Mouse (Mus musculus): ENCODE measurements around the gene Tmem135. TPM values are rescaled to one million over a fixed set of nuclear protein-coding genes. Genes with fewer than 3 reads are reported as not detected.
"Not testable (repeated sequence)": the region's sequence is repeated elsewhere in the genome, so short reads cannot be mapped to it uniquely, and the experiment has no call there.

Gene Tmem135
- polyA plus RNA-seq, 1 experiment from 2014 or later: 36.3 TPM

DNA sequence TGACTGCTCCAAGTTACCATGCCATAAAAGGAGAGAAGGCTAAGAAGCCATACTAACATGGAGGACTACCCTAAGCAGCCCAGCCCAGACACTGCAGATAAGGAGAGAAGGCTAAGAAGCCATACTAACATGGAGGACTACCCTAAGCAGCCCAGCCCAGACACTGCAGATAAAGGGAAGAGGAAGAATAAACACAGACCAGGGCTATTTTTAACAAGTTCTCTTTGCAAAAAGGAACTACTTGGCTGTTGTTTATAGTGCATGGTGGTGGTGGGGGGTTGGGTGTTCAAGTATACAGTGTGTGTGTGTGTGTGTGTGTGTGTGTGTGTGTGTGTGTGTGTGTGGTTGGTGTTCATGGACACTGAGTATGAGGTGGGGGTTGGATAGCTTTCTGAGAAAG lies 133.6 kb downstream of the Tmem135 start:
- not testable (repeated sequence) for H3K36me3 ChIP-seq (ENCODE audit: control insufficient read depth, insufficient read depth, low read length); H3K4me3 ChIP-seq (replicated peaks; ENCODE audit: low read length); ATAC-seq (ENCODE audit: insufficient read depth, low FRiP score); H3K27me3 ChIP-seq (ENCODE audit: control insufficient read depth, insufficient read depth, low read length); H3K9ac ChIP-seq (ENCODE audit: low read length); H3K4me2 ChIP-seq (ENCODE audit: low read depth, low read length); H3K9me3 ChIP-seq (replicated peaks; ENCODE audit: control insufficient read depth, low read length); H3K4me1 ChIP-seq (ENCODE audit: control insufficient read depth, insufficient read depth, low read length); H3K27ac ChIP-seq (ENCODE audit: low read length)

DNA sequence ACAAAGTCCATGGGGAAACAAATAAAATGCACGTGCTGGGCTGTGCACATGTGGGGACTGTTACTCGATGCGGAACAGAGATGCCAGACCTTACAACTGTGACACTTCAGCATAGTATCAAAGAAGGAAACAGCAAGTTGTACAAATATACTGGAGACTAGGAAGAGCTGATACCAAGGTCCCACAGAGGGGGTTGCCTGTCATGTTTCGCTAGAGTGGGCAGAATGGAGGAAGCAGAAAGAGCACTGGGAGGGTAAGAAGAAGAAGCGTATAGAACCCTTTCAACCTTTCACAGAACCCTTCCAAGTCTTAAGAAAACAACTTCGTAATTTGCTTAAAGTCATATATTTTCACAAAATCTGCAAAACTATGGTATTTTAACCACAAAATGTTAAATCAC lies 134.2 kb downstream of the Tmem135 start:
- Histone ChIP-seq H3K4me2 (ENCODE audit: low read depth, low read length) (no peak overlapping the region), H3K27ac (ENCODE audit: low read length) (no peak overlapping the region), H3K36me3 (ENCODE audit: control insufficient read depth, insufficient read depth, low read length) (0 out of 2 replicates have a peak, but pooled peaks cover 5% of the 10 kb centered on the region), H3K9ac (ENCODE audit: low read length) (no peak overlapping the region), H3K4me1 (ENCODE audit: control insufficient read depth, insufficient read depth, low read length) (no peaks in the 10 kb centered on the region), H3K4me3 (replicated peaks; ENCODE audit: low read length) (no peak overlapping the region), H3K9me3 (replicated peaks; ENCODE audit: control insufficient read depth, low read length) (no peaks in the 10 kb centered on the region), H3K27me3 (ENCODE audit: control insufficient read depth, insufficient read depth, low read length) (no peaks in the 10 kb centered on the region)
- ATAC-seq (ENCODE audit: insufficient read depth, low FRiP score): no peak
- 89% methylated on average over 6 of the region's 6 CpGs for WGBS

DNA sequence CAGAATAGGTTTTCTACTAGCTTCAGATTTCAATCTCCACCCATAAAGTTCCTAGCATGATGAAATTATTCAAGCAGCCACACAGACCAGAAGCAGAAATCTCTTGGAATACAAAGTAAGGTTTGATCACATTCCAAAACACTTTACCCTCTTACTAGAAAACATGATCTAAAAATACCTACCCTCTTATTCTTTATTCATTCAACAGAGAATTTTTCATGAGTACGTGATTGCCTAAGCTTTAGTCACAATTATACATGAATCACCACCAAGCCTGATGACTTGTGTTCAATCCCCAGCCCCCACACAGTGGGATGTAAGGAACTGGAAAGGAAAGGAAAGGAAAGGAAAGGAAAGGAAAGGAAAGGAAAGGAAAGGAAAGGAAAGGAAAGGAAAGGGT lies 136.5 kb downstream of the Tmem135 start:
- no peak overlapping the region for H3K27ac ChIP-seq (ENCODE audit: low read length)
- H3K9ac ChIP-seq (ENCODE audit: low read length): no peak overlapping the region
- H3K9me3 ChIP-seq (replicated peaks; ENCODE audit: control insufficient read depth, low read length): no peaks in the 10 kb centered on the region
- WGBS: 51% methylated on average over 1 of the region's 1 CpGs
- 0 out of 2 replicates have a peak, but pooled peaks cover 1% of the 10 kb centered on the region for H3K36me3 ChIP-seq (ENCODE audit: control insufficient read depth, insufficient read depth, low read length)
- H3K4me2 ChIP-seq (ENCODE audit: low read depth, low read length): no peak overlapping the region
- no peaks in the 10 kb centered on the region for H3K4me1 ChIP-seq (ENCODE audit: control insufficient read depth, insufficient read depth, low read length)
- no peaks in the 10 kb centered on the region for H3K27me3 ChIP-seq (ENCODE audit: control insufficient read depth, insufficient read depth, low read length)
- H3K4me3 ChIP-seq (replicated peaks; ENCODE audit: low read length): no peak overlapping the region
- no peak for ATAC-seq (ENCODE audit: insufficient read depth, low FRiP score)

DNA sequence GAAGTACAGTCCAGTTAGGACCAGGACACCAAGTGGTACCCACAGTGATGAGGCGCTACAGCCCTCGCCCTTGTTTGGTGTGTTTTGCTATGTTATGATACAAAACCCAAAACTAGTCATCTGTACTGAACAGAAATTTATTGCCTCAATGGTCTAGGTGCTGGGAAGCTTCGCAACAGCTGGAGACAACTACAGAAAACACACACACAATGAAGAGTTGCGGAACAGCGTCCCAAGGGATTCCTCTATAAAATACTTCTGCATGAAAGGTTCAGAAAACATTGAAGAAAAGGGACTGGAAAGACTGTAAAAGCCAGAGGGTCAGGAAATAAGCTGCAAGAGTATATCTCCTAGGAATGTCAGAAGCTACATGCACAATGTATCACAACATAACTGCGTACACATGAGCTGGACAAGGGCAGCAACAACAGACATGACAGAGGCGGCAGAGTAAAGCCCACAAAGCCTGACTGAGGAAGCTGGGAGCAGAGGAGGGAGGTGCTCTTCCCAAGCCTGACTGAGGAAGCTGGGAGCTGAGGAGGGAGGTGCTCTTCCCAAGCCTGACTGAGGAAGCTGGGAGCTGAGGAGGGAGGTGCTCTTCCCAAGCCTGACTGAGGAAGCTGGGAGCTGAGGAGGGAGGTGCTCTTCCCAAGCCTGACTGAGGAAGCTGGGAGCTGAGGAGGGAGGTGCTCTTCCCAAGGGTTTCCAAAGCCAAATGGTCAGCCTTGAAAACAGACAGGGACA lies 137.8 kb downstream of the Tmem135 start:
- 0 out of 2 replicates have a peak, but pooled peaks cover 2% of the 10 kb centered on the region for H3K4me1 ChIP-seq (ENCODE audit: control insufficient read depth, insufficient read depth, low read length)
- no peak for ATAC-seq (ENCODE audit: insufficient read depth, low FRiP score)
- H3K9me3 ChIP-seq (replicated peaks; ENCODE audit: control insufficient read depth, low read length): no peaks in the 10 kb centered on the region
- no peak overlapping the region for H3K27ac ChIP-seq (ENCODE audit: low read length)
- WGBS: 78% methylated on average over 7 of the region's 7 CpGs
- no peak overlapping the region for H3K4me3 ChIP-seq (replicated peaks; ENCODE audit: low read length)
- no peaks in the 10 kb centered on the region for H3K36me3 ChIP-seq (ENCODE audit: control insufficient read depth, insufficient read depth, low read length)
- H3K27me3 ChIP-seq (ENCODE audit: control insufficient read depth, insufficient read depth, low read length): no peaks in the 10 kb centered on the region
- H3K4me2 ChIP-seq (ENCODE audit: low read depth, low read length): no peak overlapping the region
- H3K9ac ChIP-seq (ENCODE audit: low read length): no peak overlapping the region

DNA sequence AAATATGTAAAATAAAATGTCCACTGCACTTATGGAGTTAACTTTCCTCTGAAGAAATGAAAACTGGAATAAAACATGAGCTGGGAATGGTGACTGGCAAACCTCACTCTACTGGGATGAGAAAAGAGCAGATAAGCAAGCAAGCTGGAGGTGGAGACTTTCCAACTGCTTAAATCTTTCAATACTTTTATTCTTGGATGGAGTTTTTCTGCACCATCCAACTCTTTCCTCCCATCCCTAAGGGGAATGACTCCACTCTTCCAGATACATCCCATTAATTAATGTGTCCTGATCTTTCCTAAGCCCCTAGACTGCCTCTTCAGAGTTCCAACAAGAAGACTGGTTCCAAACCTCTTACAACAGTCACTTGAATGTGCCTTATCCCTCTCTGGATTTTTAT lies 143.1 kb downstream of the Tmem135 start:
- H3K9ac ChIP-seq (ENCODE audit: low read length): no peak overlapping the region
- 0 out of 2 replicates have a peak, but pooled peaks cover 2% of the 10 kb centered on the region for H3K4me1 ChIP-seq (ENCODE audit: control insufficient read depth, insufficient read depth, low read length)

DNA sequence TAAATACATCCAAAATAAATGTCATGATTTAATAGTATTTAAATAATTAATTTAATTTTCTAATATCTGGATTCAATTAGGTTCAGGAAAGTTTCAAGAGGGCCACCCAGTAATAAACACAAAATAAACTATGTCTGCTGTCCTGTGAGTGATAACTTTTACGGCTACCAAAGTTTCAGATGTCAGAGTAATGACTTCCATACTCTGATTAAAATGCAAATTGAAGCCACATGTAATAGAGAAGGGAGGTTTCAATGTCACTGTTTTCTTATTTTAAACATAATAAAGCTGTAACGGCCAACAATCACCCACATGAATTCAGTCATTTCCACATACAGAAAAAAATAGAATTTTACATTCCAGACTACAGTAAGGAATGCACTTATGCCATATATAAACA lies 145.2 kb downstream of the Tmem135 start:
- Histone ChIP-seq H3K9ac (ENCODE audit: low read length) (no peak overlapping the region), H3K27me3 (ENCODE audit: control insufficient read depth, insufficient read depth, low read length) (no peaks in the 10 kb centered on the region), H3K4me1 (ENCODE audit: control insufficient read depth, insufficient read depth, low read length) (0 out of 2 replicates have a peak, but pooled peaks cover 2% of the 10 kb centered on the region), H3K4me2 (ENCODE audit: low read depth, low read length) (no peak overlapping the region), H3K27ac (ENCODE audit: low read length) (no peak overlapping the region), H3K9me3 (replicated peaks; ENCODE audit: control insufficient read depth, low read length) (no peaks in the 10 kb centered on the region), H3K4me3 (replicated peaks; ENCODE audit: low read length) (no peak overlapping the region), H3K36me3 (ENCODE audit: control insufficient read depth, insufficient read depth, low read length) (no peaks in the 10 kb centered on the region)
- ATAC-seq (ENCODE audit: insufficient read depth, low FRiP score): no peak
- 39% methylated on average over 2 of the region's 2 CpGs for WGBS

More for the DNA sequence above, 143.1 kb downstream of the Tmem135 start:
- Histone ChIP-seq H3K9me3 (replicated peaks; ENCODE audit: control insufficient read depth, low read length) (no peaks in the 10 kb centered on the region), H3K27ac (ENCODE audit: low read length) (no peak overlapping the region), H3K27me3 (ENCODE audit: control insufficient read depth, insufficient read depth, low read length) (no peaks in the 10 kb centered on the region), H3K36me3 (ENCODE audit: control insufficient read depth, insufficient read depth, low read length) (no peaks in the 10 kb centered on the region), H3K4me2 (ENCODE audit: low read depth, low read length) (no peak overlapping the region), H3K4me3 (replicated peaks; ENCODE audit: low read length) (no peak overlapping the region)
- ATAC-seq (ENCODE audit: insufficient read depth, low FRiP score): no peak

DNA sequence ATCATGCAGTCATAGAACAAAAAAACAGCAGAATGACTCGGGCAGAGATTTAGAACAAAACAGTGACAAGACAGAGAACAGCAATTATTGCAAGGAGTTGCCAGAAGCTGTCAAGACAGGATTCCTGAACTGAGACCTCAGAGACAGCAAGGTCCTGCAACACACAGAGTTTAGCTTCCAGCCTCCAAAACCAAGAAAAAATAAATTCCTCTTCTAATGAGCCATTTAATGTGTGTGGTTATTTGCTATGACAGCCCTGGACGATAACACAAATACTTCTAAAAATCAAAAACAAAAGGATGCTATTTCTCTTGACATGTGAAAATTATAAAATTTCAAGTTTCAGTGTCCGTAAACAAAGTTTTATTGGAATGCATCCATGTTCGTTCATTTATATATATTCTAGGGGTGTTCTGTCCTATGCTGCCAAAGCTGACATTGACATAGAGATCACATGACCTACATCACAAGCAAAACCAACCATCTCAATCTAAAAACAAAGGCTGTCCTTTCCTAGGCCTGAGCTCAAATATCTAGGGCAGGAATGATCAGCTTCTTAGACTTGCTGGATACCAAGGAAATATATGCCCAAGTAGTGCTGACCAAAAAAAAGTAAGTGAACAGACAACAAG lies 146.0 kb downstream of the Tmem135 start:
- Histone ChIP-seq H3K9me3 (replicated peaks; ENCODE audit: control insufficient read depth, low read length) (no peaks in the 10 kb centered on the region), H3K9ac (ENCODE audit: low read length) (no peak overlapping the region), H3K4me3 (replicated peaks; ENCODE audit: low read length) (no peak overlapping the region), H3K4me2 (ENCODE audit: low read depth, low read length) (no peak overlapping the region), H3K36me3 (ENCODE audit: control insufficient read depth, insufficient read depth, low read length) (no peaks in the 10 kb centered on the region), H3K4me1 (ENCODE audit: control insufficient read depth, insufficient read depth, low read length) (0 out of 2 replicates have a peak, but pooled peaks cover 2% of the 10 kb centered on the region), H3K27me3 (ENCODE audit: control insufficient read depth, insufficient read depth, low read length) (no peaks in the 10 kb centered on the region), H3K27ac (ENCODE audit: low read length) (no peak overlapping the region)
- no peak for ATAC-seq (ENCODE audit: insufficient read depth, low FRiP score)
- WGBS: 59% methylated on average over 4 of the region's 4 CpGs

DNA sequence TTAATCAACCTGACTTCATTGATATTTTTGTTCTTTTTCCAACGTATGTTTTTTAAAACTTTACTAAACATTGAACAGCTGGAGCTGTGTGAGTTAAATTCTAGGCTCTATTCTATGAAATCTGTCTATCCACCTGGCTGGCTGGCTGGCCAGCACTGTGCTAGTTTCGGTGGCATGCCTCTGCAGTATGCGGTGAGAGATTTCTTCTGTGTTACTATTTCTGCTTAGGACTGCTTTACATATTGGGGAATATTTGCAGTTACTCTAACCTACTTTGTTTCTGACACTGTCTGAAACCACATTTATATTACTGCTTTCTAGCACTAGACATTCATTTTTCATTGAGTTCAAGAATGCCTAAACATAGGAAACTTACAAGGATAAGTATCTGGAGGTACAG lies 150.2 kb downstream of the Tmem135 start:
- Histone ChIP-seq H3K27ac (ENCODE audit: low read length) (no peak overlapping the region), H3K9ac (ENCODE audit: low read length) (no peak overlapping the region), H3K27me3 (ENCODE audit: control insufficient read depth, insufficient read depth, low read length) (no peaks in the 10 kb centered on the region), H3K4me1 (ENCODE audit: control insufficient read depth, insufficient read depth, low read length) (no peaks in the 10 kb centered on the region), H3K4me2 (ENCODE audit: low read depth, low read length) (no peak overlapping the region), H3K36me3 (ENCODE audit: control insufficient read depth, insufficient read depth, low read length) (no peaks in the 10 kb centered on the region), H3K4me3 (replicated peaks; ENCODE audit: low read length) (no peak overlapping the region), H3K9me3 (replicated peaks; ENCODE audit: control insufficient read depth, low read length) (no peaks in the 10 kb centered on the region)
- ATAC-seq (ENCODE audit: insufficient read depth, low FRiP score): no peak
- 67% methylated on average over 3 of the region's 3 CpGs for WGBS

DNA sequence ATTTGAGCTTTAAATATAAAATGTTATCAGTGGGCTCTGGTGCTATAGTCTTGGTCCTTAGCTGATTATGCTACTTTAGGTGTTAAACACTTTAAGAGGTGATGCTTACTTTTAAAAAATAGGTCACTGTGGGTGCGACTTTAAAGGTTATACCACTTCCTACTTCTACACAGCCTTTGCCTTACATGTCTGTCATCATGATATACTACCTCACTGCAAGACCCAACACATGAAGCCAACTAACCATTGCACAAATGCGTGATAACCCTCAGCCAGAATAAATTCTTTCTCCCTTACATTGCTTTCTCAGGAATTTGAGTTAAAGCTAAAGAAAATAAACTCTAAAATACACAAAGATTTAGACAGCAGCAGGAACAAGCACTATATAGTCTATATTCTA lies 150.7 kb downstream of the Tmem135 start:
- Histone ChIP-seq H3K4me1 (ENCODE audit: control insufficient read depth, insufficient read depth, low read length) (0 out of 2 replicates have a peak, but pooled peaks cover 3% of the 10 kb centered on the region), H3K4me3 (replicated peaks; ENCODE audit: low read length) (no peak overlapping the region), H3K27ac (ENCODE audit: low read length) (no peak overlapping the region), H3K36me3 (ENCODE audit: control insufficient read depth, insufficient read depth, low read length) (no peaks in the 10 kb centered on the region), H3K9me3 (replicated peaks; ENCODE audit: control insufficient read depth, low read length) (no peaks in the 10 kb centered on the region), H3K27me3 (ENCODE audit: control insufficient read depth, insufficient read depth, low read length) (no peaks in the 10 kb centered on the region), H3K9ac (ENCODE audit: low read length) (no peak overlapping the region), H3K4me2 (ENCODE audit: low read depth, low read length) (no peak overlapping the region)
- WGBS: 54% methylated on average over 2 of the region's 2 CpGs
- no peak for ATAC-seq (ENCODE audit: insufficient read depth, low FRiP score)
